Mouse (Mus musculus) lung, postnatal 0 days (tissue): ENCODE data around the gene Dtnbp1.

Experiments
- CTCF ChIP-seq: IDR thresholded peaks from 2 replicates; pipeline ENCODE4 v1.5.1; 2016; ENCODE audit warnings: antibody characterized with exemption, mild to moderate bottlenecking
- EP300 ChIP-seq: IDR thresholded peaks from 2 replicates; pipeline ENCODE4 v1.6.1; 2016; ENCODE audit warnings: antibody characterized with exemption, mild to moderate bottlenecking, control low read depth

GRCm38 (mm10) chr13:44918269-44918668 is 83.7 kb downstream of the Dtnbp1 start:
- TF ChIP-seq CTCF (no peak), EP300 (no peak)
